Mouse (Mus musculus): Measurements from ENCODE around the gene Grin2d. TPM values are rescaled to one million over a fixed set of nuclear protein-coding genes. Genes with fewer than 3 reads are reported as not detected.

Gene Grin2d
- total RNA-seq, 2 experiments from 2014 or later, result 1.4 to 1.5 TPM

GRCm38 (mm10) chr7:45898125-45898524, 19.9 kb upstream of the Grin2d start:
- DNase-seq, result peak; percentile 15 to 35

- DNase-seq, result peak in 1 of 2 experiments; percentile 70
Measured at GRCm38 (mm10) chr7:45897258-45897757, 19.1 kb upstream of the Grin2d start.

GRCm38 (mm10) chr7:45896517-45897257, 18.5 kb upstream of the Grin2d start, which contains the start of the genes Syngr4 and Tmem143:
TSS of gene Syngr4 (minus strand) at chr7:45896714.
TSS of gene Tmem143 (plus strand) at chr7:45896941.
- DNase-seq, result peak; percentile 98

GRCm38 (mm10) chr7:45895931-45896516, 17.8 kb upstream of the Grin2d start:
- DNase-seq, result no peak

GRCm38 (mm10) chr7:45892651-45893050, 14.5 kb upstream of the Grin2d start:
- no peak for DNase-seq

GRCm38 (mm10) chr7:45887246-45887645, 9.1 kb upstream of the Grin2d start:
- no peak for DNase-seq

GRCm38 (mm10) chr7:45881011-45881410, 2.8 kb upstream of the Grin2d start:
- no peak for DNase-seq

GRCm38 (mm10) chr7:45880531-45880930, 2.4 kb upstream of the Grin2d start:
- DNase-seq, result no peak

GRCm38 (mm10) chr7:45876895-45877294, 1.3 kb downstream of the Grin2d start:
- no peak for DNase-seq

GRCm38 (mm10) chr7:45873061-45873947, 4.9 kb downstream of the Grin2d start:
- DNase-seq, result peak; percentile 68 to 79

- peak; percentile 91 to 94 for DNase-seq
Measured at GRCm38 (mm10) chr7:45872624-45873023, 5.6 kb downstream of the Grin2d start, which contains the start of gene Kdelr1. TSS of gene Kdelr1 (plus strand) at chr7:45872772.

GRCm38 (mm10) chr7:45870282-45871058, 7.7 kb downstream of the Grin2d start:
- no peak for DNase-seq

- no peak for DNase-seq
Measured at GRCm38 (mm10) chr7:45869787-45870186, 8.4 kb downstream of the Grin2d start.

GRCm38 (mm10) chr7:45869107-45869670, 9.0 kb downstream of the Grin2d start:
- no peak for DNase-seq

- DNase-seq, result no peak
Measured at GRCm38 (mm10) chr7:45867871-45868270, 10.3 kb downstream of the Grin2d start.

- peak; percentile 92 to 95 for DNase-seq
Measured at GRCm38 (mm10) chr7:45865925-45866910, 12.0 kb downstream of the Grin2d start.

- DNase-seq, result no peak
Measured at GRCm38 (mm10) chr7:45864435-45864834, 13.7 kb downstream of the Grin2d start.

- no peak for DNase-seq
Measured at GRCm38 (mm10) chr7:45862804-45863203, 15.4 kb downstream of the Grin2d start.

- no peak for DNase-seq
Measured at GRCm38 (mm10) chr7:45859008-45859407, 19.2 kb downstream of the Grin2d start.
